Mouse (Mus musculus): ENCODE results near the gene L1td1. TPM values are rescaled to one million over a fixed set of nuclear protein-coding genes. Genes with fewer than 3 reads are reported as not detected.

L1td1 gene
- total RNA-seq, 1 experiment from 2014 or later = not detected

DNA sequence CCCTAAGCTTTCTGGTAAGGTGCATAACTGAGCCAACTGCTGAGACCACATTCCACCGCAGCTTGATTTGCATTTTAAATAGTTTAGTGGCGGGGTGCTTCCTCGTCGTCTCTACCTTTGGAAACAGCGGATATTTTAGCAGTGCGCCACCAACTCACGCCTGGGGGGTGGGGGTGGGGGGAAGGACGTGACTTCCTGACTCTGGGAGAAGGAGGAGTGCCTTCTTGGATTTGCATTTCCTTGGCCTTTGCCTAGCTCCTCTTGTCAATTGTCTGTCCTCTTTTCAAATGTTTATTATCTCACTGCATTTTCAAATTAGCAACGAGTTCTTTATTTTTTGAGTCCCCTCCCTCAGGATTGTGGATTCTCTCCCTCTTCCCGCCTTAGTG, 1.4 kb downstream of the L1td1 start:
- no peak for ATAC-seq (ENCODE audit: extremely low read depth, insufficient number of reproducible peaks, low FRiP score, poor library complexity, severe bottlenecking)

- no peak for ATAC-seq (ENCODE audit: extremely low read depth, insufficient number of reproducible peaks, low FRiP score, poor library complexity, severe bottlenecking)
These were observed 2.2 kb downstream of the L1td1 start for GRCm38 (mm10) chr4:98728716-98729115.

- no peak for ATAC-seq (ENCODE audit: extremely low read depth, insufficient number of reproducible peaks, low FRiP score, poor library complexity, severe bottlenecking)
These were observed 7.1 kb downstream of the L1td1 start for GRCm38 (mm10) chr4:98733660-98734059.

- ATAC-seq (ENCODE audit: extremely low read depth, insufficient number of reproducible peaks, low FRiP score, poor library complexity, severe bottlenecking) = no peak
These were observed 13.2 kb downstream of the L1td1 start for GRCm38 (mm10) chr4:98739753-98740152.

DNA sequence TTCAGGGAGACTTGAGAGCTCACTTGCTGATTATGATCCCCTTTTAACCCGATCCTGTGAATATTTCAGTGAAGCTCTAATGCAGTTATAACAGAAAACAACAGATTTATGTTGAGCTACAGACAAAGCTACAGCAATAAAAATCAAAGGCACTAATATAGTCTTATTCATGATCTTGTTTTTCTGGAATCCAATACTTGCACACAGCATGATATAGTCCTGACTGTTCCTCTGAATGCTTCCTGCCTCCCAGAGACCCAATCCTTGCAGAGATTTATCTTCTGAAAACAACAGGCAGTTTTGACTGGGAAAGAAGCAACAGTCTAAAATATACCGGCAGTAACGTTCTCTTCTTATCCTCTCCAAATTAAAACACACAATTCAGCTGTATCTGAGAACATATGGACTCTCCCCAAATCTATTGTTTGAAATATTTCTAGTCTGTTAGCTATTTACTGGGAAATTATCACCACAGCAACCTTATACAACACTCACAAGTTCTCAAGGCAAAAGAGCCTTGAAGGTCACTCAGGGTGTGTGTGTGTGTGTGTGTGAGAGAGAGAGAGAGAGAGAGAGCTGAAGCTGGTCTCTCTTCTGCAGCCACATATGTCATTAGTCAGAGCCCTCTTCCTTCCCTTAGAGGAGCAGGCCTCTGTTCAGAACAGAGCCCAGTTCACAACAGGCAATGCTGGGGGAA, 16.8 kb downstream of the L1td1 start:
- no peak for ATAC-seq (ENCODE audit: extremely low read depth, insufficient number of reproducible peaks, low FRiP score, poor library complexity, severe bottlenecking)

- no peak for ATAC-seq (ENCODE audit: extremely low read depth, insufficient number of reproducible peaks, low FRiP score, poor library complexity, severe bottlenecking)
These were observed 17.3 kb downstream of the L1td1 start for GRCm38 (mm10) chr4:98743906-98744210.

DNA sequence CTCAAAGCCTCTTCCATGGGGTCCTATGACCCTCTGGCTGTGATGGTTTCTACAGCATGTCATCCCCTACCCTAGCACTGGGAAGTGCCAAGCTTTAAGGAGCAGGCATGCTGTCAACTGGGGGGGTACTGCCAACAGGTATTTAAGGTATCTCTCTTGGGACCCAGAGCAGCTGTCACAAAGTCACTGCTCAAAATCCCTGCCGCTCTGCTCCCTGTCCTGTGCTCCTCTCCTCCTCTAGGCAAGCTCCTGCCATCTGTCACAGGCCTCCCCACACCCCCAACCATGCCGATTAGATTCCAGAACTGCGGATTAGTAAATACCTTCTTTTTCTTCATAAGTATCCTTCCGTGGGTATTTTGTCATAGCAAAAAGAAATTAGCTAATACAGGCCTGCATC, 27.9 kb downstream of the L1td1 start:
- ATAC-seq (ENCODE audit: extremely low read depth, insufficient number of reproducible peaks, low FRiP score, poor library complexity, severe bottlenecking) = no peak

- no peak for ATAC-seq (ENCODE audit: extremely low read depth, insufficient number of reproducible peaks, low FRiP score, poor library complexity, severe bottlenecking)
These were observed 29.6 kb downstream of the L1td1 start for GRCm38 (mm10) chr4:98756141-98756540.

DNA sequence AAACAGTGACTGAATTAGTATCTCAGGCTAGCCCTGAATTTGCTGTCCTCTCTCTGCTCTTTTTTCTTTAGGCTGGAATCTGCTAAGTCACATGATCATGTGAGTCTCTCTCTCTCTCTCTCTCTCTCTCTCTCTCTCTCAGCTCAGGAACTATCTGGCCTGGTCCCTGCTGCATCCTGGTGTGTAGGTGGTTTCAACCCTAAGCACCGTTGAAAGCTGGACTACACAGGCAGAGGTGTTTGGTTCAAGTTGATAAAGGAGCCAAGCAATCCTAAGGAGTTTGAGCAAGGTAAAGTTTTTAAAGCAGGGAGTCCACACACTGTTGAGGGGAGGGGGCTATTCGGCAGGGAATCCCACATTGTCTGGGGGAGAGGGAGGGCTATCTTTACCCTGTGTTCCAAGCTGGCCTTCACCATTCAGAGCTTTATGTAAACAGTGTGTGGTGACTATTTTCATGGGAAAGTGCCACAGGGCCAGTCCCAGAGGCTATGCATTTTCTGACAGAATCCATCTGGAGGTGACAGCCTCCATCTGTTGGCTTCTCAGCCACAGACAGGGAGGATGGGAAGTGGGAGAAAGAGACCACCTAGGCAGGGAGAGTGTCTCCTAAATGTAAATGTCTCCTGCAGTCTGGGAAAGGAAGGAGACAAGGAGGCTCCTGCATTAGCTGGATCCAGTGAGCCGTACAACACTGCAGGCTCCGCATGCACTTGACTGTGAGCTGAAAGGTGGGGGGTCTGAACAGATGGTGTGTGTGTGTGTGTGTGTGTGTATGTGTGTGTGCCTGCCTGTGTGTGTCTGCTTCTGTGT, 31.7 kb downstream of the L1td1 start:
- no peak for ATAC-seq (ENCODE audit: extremely low read depth, insufficient number of reproducible peaks, low FRiP score, poor library complexity, severe bottlenecking)

- no peak for ATAC-seq (ENCODE audit: extremely low read depth, insufficient number of reproducible peaks, low FRiP score, poor library complexity, severe bottlenecking)
These were observed 32.5 kb downstream of the L1td1 start for GRCm38 (mm10) chr4:98758872-98759518.

GRCm38 (mm10) chr4:98767134-98768133, 40.9 kb downstream of the L1td1 start:
- ATAC-seq (ENCODE audit: extremely low read depth, insufficient number of reproducible peaks, low FRiP score, poor library complexity, severe bottlenecking) = no peak

DNA sequence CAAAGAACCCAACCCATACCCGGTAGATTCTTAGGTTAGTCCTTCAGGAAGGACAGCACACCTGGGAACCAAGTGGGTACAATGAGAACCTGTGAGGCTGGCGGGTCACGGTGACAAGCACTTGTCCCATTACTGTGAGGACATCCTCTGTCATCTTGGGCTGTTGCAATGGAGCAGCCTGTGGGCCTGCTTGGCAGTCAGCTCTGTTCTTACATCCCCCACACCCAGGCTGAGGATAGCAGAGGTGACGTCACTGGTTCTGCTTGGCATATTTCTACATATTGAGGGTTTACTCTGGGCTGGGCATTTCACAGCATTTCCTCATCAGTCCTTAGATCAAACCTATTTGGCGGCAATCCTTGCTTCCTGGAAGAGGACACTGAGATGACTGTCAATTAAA, 47.3 kb downstream of the L1td1 start:
- ATAC-seq (ENCODE audit: extremely low read depth, insufficient number of reproducible peaks, low FRiP score, poor library complexity, severe bottlenecking) = no peak

DNA sequence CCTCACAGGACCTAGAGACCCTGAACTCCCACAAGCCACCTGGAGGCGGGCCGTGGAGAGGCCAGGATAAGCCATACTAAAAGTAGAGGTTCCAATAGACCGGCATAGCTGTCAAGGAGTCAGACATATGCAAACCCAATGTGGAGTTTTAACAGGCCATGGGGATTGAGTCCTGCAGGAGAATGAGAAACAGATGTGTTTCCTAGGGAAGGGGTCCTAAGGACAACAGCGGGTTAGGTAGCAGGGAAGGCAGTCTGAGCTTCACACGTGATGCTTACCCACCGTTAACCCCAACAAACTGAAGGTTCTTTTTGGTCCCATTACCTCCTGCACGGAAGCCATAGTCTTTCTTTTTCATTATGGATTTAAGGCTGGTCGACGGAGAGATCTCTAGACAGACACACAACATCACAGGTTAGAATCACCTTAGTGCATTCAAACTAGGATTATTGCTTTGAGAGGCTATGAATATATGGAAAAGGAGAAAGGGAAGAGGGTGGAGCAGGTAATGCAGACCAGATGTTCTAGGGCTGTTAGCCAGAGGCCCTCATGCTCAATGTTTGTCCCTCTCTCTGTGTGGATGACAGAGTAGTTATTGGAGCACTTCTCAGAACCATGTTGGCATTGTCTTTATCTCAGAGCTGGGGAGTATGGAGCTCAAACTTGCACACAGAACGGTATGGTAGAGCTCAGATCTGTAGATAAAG, 50.3 kb downstream of the L1td1 start:
- ATAC-seq (ENCODE audit: extremely low read depth, insufficient number of reproducible peaks, low FRiP score, poor library complexity, severe bottlenecking) = no peak

DNA sequence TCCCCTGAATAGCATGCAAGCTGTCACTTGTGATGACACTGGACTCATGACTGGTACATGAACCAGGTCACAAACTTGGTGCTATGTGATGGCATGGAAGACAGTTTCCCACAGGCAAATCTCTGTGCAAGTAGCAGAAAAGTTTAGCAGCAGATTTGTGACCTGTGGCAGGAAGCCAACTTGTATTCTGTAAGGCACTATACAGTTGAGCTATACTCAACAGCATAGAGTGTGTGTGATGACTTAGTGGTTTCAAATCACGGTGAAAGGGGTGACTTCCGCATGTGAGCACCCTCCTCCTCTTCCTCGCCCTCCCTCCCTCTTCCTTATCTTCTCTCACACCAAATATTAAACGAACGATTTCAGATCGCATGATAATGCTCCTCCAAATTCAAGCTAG, 50.9 kb downstream of the L1td1 start:
- ATAC-seq (ENCODE audit: extremely low read depth, insufficient number of reproducible peaks, low FRiP score, poor library complexity, severe bottlenecking) = no peak

GRCm38 (mm10) chr4:98778219-98778618, 51.7 kb downstream of the L1td1 start:
- ATAC-seq (ENCODE audit: extremely low read depth, insufficient number of reproducible peaks, low FRiP score, poor library complexity, severe bottlenecking) = no peak

DNA sequence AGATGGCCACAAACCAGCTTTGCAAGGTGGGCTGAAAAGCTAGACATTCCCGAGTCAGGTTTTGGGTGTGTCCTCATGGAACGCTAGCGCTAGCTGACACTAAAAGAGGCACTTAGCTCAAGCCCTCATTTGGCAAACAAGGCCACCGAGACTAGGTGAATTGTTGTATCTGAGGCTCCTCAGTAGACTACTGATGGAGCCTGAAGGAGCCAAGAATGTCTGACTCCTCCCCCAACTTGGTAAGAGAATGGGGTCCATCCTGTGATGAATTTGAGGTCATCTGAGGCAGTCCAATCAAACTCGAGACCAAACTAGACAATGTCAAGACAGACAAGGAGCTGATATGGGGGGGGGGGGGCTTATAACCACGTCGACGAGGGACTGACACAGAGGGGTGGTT, 59.3 kb downstream of the L1td1 start:
- no peak for ATAC-seq (ENCODE audit: extremely low read depth, insufficient number of reproducible peaks, low FRiP score, poor library complexity, severe bottlenecking)

- no peak for ATAC-seq (ENCODE audit: extremely low read depth, insufficient number of reproducible peaks, low FRiP score, poor library complexity, severe bottlenecking)
These were observed 59.7 kb downstream of the L1td1 start for GRCm38 (mm10) chr4:98786281-98786680.
